Mouse (Mus musculus): ENCODE measurements around the gene Atp7b. TPM values are rescaled to one million over a fixed set of nuclear protein-coding genes. Genes with fewer than 3 reads are reported as not detected.

The Atp7b gene
- total RNA-seq, 2 experiments from 2014 or later, result 1.4 to 1.6 TPM

DNA sequence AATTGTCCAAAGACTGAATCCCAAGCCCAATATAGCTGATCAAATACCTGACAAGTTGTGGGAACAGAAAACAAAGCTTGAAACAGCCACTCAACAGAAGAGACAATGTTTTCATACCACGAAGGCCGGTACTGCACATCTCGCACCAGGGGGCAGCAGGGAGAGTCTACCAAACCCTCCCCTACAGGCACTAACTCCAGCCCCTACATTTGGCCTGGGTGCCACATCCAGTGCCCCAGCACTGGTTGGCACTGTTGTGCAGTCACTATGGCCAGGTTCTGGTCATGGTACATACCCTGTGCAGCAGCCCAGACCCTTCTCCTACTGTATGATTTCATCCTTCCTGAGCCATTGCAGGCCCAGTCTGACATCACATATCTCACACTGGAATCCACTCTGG, 31.1 kb downstream of the Atp7b start:
- DNase-seq (ENCODE audit: low spot score in 2 of 2), result no peak

DNA sequence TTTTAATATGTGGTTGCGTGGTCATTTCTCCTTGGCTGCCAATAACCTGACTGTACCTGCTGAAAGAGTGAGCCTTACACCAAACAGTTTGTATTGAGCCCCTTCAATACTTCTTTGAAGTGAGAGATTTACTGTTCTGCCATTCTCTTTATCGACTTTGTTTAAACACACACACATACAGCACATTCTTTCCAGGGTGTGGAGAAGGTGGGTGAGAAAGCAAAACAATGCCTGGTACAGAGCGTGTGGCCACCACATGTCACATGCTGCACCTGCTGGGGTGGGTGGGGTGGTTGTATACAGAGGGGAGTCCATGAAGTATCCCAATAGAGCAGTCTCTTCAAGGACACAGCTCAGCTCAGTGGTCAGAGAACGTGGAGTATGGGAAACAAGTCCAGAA, 34.9 kb downstream of the Atp7b start:
- no peak for DNase-seq (ENCODE audit: low spot score in 2 of 2)

DNA sequence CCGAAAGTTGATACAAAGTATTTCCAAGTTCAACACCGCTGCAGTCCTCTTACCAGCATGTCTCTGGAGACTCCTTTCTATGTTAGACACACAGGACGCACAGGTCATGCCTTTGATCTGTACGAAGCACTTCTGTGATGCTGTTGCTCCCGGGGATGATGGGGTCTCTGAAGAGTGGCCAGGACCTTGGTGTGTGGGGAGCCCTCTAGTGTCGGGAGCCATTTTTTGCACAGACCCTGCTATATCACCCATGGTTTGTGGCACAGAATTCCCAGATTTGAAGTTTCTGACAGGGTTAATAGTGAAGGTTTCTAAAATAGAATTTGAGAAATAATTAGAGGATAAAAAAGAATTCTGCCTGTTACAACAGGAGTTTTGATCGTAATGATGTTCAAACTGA, 37.9 kb downstream of the Atp7b start:
- no peak for DNase-seq (ENCODE audit: low spot score in 2 of 2)

DNA sequence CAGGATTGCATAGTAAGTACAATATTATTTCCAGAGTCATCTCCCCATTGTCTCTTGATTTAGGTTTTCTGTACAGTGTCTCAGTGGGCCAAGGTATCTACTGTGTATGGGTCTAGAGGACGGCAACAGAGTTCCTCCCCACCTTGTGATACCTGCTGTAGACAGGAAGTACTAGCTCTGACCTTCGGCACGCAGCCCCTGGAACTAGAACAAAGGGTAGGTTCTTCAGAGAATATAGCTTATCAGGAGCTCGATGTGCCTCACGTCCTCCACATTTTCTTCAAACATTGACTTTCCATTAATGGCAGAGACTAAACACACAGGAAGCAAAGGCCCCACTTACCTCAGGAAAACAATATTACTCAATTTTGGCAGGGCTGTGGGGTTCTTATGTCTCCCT, 40.6 kb downstream of the Atp7b start:
- no peak for DNase-seq (ENCODE audit: low spot score in 2 of 2)

DNA sequence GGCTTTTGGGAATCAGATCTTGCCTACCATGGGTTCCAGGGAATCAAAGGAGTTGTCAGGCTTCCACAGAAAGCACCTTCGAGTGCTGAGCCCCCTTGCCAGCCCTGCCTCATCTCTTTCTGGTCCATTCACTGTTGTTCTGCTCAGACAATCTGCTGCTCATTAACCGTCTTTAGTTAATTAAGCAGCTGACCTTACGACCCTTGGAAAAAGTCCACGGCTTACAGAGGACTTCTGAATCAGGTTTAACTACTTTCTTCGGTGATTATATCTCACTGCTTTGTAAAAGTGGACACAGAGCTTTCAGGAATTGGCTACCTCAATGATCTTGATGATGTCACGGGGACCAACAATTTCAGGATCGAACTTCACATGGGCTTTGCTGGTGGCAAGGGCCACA, 42.4 kb downstream of the Atp7b start:
- no peak for DNase-seq (ENCODE audit: low spot score in 2 of 2)

DNA sequence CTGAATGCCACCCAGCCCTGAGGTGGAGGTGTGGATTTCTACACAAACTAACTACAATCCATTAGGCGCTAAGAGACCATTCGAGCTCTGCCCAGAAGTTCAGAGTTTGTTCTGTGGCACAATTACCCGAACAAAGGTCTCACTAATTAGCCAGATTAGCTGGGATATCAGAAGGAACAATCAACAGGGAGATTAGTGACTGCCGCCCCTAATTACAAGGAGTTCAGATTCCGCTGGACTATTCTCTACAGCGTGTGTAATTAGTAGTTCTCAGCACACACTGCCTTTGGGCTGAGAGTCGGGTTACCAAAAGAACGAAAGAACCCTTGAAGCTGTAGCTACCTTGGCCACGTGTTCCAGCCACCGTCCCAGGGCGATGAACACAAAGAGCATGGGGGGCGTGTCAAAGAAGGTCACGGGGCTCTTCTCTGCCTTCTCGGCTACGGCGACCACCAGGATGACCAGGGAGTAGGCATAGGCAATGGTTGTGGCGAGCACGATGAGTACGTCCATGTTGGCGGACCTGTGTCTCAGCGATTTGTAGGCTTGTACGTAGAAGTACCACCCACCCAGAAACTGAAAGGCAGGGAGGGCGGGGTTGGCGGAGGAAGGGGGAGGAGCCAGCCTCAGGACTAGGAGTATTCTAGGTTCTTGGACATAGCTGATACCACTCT, 46.9 kb downstream of the Atp7b start:
- DNase-seq (ENCODE audit: low spot score in 2 of 2), result no peak

DNA sequence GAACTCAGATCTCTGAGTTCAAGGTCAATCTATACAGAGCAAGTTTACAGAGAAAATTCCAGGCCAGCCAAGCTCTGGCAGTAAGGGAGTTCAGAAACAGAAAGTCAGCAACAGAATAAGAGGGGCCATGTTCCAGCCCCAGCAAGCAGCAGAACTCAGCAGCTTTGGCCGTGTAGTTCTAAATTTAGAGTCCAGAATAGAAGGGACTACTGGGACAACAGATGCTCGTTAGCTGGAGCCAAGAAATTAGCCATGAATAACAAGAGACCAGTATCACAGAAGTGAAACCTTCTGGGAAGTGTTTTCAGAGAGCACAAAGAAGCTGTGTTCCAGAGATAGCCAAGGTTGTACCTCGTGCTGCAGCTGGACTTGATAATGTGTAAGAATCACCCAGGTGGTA, 50.7 kb downstream of the Atp7b start:
- no peak for DNase-seq (ENCODE audit: low spot score in 2 of 2)

DNA sequence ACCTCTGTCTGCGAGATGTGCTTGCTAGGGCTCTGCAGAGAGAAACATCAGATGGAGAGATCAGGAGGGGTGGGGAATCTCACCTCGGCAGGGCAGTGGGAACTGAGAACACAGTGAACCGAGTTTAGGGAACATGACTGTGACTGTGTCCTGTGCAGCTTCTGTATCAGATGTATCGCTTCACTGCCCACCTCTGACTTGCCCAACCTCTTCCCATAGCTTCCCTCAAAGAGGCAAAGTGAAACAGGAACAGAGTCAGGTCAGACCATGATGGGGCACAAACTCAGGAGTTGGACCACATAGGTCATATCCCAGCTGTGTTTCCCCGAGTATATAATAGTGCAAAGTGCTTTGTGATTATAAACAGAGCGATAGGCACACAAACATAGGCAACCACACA, 53.7 kb downstream of the Atp7b start:
- no peak for DNase-seq (ENCODE audit: low spot score in 2 of 2)

DNA sequence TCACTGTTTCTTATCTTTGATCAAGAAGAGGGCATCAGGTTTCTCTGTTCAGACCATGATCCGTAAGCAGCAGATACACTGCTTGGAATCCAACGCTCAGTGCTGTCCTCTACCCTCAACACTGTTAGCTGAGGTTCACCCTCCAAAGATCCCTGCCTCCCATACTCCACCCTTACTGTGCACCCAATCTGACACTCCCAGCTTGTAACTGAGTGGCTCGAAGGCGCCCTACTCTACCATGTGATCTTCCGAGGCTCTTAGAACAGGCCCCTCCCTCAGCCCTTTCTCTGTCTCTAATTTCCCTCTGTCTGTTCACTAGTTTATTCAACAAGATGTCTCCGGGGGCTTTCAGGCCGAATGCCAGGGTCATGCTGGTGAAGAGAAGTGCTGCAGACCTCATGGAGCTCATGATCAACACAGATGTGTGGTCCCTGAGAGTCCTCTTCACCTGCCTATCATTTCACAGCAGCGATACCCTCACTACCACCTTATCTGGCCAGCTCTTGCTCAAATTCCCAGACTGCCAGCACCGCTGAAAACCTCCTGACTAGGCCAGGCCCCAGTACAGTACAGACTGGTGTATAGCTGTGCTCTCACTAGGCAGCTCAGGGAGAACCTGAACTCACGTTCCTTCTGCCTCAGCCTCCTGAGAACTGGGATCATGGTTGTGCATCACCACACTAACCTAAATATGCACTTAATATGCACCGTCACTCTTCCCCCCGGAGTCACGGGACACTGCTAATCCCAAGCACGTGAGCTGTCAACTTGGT, 55.2 kb downstream of the Atp7b start:
- no peak for DNase-seq (ENCODE audit: low spot score in 2 of 2)

DNA sequence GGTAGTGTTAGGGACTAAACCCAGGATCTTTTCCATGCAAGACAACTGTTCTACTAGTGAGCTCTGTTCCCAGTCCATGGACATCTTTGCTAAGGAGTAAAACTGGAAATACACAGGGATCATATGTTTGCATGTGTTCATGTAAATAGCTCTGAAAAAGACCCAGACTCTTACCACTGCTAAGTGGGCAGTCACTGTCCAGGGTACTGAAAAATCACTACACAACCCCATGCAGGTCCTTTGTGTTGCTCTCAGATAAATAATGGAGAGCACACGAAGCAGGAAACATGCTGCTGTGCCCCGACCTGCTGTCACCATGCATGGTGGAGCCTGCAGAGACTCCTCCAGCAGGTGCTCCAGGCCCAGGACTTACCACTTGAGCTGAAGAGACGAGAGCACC, 64.9 kb downstream of the Atp7b start:
- DNase-seq (ENCODE audit: low spot score in 2 of 2), result no peak

DNA sequence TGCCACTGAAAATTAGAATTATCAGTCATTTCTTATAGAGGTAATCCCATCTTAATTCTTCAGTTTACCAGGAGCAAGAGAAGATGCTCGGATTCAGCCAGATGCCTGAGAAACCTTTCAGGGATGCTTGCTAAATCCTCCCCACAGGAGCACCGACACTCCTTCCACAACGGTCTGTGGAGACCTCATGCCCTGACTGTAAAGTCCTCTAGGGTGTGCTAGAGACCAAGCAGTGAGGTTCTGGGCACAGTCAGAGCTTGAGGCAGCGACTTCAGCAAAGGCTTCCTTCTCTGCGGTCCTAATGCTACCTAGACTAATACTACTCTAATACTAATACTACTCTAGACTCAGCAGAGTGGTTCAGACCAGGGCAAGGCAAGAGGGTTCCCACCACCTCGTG, 67.9 kb downstream of the Atp7b start:
- DNase-seq (ENCODE audit: low spot score in 2 of 2), result peak; percentile 60 to 77

DNA sequence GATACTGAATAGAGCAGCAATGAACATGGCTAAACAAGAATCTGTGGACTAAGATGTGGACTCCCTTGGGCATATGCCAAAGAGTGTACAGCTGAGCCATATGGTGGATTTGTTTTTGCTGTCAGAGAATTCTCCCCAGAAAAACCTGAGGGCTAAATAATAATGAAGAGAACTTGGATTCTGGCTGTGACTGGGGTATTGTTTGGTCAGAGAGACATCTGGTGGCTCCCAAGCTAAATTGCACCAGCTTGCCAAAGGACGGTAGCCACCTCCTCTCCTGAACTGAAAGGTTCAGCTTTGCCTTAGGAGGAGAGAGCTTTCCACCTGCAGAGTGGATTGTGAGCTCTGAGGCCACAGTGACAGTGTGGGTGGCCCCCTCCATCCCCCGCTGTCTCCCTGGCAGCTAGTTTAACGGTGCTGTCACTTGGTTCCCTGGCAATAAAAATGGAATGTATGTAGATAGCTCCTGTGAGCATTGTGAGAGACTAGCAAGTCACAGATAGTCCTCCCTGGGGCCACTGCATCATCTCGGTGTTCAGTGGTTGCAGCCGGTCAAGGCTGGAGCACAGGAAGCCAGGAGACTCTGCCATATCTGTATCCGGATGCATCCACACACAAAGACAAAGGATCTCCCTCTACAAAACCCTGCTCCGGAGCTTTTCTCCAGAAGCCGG, 78.3 kb downstream of the Atp7b start:
- DNase-seq (ENCODE audit: low spot score in 2 of 2), result peak; percentile 27 to 53

DNA sequence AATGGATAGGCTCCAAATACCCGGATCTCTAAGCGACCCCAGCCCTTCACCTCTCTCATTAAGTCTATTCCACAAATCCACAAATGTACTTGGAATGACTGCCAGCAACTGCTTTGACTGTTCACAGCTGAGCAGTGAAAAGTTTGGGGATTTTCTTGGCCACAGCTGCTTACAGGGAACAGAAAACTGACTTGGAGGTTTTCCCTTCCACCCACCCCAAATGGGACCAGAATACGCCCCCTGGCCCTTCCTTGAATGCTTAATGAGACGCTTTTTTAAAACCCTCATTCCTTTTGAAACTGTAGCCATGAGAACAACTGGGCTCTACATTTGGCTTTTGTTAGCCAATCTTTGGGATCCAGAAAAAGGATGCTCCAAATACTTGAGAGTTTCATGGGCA, 81.9 kb downstream of the Atp7b start:
- peak; percentile 2 to 43 for DNase-seq (ENCODE audit: low spot score in 2 of 2)

DNA sequence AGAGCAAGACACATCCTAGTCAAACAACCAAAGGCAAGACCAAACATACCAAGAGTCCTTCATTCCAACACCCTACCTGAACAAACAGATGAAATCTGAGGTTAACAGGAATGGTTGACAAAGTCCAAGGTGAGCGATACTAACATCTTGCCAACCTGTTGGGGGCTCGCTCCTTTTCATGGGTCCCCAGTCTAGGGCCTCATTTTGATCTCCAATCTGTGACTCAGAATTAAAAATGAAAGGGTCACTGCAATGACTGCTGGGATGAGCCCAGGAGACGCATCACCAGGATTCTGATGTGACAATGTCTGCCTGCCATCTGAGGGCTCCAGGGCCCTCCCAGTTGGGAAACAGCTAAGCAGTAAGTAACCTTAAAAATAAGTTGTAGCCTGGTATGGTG, 90.6 kb downstream of the Atp7b start, which contains the start of gene Ccdc70:
Gene Ccdc70, plus strand, starts transcription at position 301 of the 400 bp plus-strand sequence.
- no peak for DNase-seq (ENCODE audit: low spot score in 2 of 2)

DNA sequence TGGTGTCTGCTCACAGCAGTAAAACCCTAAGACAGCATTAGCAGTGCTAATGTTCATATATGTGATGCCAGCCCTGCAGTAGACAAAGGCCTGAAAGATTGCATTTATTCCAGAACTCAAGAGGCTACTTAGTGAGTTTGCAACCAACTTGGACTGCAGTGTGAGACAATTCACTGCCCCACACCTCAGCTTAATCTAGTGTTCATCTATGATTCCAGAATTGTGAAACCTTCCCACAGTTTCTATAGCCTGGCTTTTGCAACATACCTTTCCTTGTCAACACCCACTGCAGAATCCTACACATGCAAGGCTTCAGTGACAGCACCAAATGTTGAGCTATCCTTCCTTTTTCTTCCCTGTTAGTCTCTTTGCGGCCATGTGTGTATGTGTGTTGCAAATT, 93.5 kb downstream of the Atp7b start:
- DNase-seq (ENCODE audit: low spot score in 2 of 2), result no peak

DNA sequence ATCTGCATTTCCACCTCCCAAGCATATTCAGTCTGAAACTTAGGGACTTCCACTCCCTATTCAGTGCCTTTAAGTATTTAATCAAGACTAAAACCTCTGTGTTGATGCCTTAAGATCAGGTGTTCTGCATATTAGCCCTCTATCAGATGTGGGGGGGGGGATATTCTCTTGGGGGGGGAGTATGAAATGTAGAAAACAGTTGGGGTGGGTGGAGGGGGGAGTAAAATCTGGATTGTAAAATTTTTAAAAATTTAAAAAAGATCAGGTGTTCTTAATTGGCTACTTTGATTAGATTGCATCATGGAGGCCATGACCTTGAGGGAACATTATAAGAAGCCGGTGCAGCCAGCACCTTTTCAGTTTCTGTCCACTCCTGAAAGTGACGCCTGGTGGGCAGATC, 101.7 kb downstream of the Atp7b start, which contains the start of gene Fam90a1a:
Gene Fam90a1a, plus strand, starts transcription at position 301 of the 400 bp plus-strand sequence.
- DNase-seq (ENCODE audit: low spot score in 2 of 2), result no peak

DNA sequence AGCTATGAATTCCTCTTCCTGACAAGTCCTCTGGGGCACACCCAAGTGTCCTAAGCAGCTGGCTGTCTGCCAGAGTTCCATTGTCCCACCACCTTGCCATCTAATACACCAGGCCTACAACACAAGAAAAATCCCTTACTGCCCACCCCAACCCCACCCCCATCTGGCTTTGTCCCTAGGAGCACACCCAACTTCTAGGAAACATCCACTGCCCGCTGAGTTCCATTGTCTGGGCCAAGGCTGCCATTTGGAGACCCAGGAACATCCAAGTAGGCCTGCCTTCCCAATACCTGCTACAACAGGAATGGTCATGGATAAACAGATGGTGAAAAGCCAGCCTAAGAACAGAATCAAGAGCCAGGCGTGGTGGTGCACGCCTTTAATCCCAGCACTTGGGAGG, 103.8 kb downstream of the Atp7b start:
- no peak for DNase-seq (ENCODE audit: low spot score in 2 of 2)

DNA sequence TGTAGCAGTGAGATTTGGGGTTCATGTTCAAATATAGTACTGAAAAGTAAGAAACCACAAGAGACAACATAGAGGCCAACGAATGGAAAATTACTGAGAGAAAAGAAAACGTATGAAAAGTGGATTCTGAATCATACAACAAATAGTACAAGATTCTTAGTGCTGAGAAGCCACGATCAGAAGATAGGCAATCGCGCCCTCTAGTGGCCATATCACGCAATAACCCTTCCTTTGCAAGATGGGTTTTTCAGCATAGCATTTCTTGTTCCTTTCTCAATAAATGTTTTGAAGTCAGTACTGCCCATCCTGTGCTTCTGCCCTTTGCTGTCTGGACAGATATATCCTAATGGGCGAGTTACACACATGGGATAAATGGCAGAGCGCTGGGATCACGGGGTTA, 104.8 kb downstream of the Atp7b start:
- DNase-seq (ENCODE audit: low spot score in 2 of 2), result peak; percentile 44 to 73

DNA sequence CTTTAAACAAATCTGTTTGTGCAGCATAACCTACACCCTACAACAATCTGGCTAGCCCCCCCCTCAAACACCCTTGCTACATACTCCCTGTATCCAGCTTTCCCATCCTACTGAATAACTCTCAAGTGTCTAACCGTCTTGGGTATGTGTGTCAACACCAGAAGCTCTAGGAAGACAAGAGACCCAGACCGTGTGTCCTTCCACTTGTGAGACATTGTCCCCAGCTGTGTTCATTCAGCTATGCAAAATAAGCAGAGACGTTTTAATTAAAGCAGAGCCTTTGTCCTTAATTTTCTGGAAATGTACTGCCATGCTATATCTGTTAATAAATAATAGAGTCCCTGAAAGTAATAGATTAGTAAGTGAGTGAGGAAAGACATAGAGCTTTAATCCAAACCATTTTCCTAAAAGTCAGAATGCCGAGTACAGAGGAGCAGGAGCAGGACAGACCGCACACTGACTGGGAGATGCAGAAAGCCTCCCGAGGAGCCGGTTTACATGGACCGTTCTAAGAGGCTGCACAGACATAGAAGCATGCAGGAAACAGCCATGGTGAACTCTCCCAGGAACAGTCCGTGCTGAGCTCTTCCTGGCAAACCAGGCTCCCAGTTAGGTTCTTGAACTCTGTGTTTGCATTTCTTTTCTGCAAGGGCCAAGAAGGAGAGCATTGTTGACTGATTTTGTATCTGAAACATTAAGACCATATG, 112.6 kb downstream of the Atp7b start:
- no peak for DNase-seq (ENCODE audit: low spot score in 2 of 2)

DNA sequence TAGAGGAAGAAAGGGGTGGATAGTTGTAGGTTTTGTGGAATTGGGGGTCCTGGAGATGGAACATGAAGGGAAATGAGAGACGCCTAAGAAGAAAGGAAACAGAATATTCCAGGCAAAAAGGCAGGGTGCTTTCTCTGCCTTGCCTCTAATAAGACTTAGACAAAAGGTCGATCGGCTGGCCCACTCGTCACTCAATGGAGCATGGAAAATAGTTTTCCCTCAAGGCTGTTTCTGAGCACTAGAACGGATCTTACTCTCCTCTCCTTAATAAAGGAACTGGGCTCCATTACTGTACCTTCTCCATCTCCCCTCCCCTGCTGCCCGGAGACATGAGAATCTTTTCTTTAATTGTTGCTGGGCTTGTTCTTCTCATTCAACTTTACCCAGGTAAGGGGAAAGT, 113.6 kb downstream of the Atp7b start, which contains the start of gene Defb13:
Gene Defb13, plus strand, starts transcription at position 301 of the 400 bp plus-strand sequence.
- DNase-seq (ENCODE audit: low spot score in 2 of 2), result no peak
